Mouse (Mus musculus) kidney, postnatal 0 days (tissue): ENCODE data around the gene Lypd4. TPM values are rescaled to one million over a fixed set of nuclear protein-coding genes. Genes with fewer than 3 reads are reported as not detected.
A peak's percentile ranks its signal among the peaks of the same experiment; 100 is the strongest.

Source experiments
- ATAC-seq: fragments of 200-750 bp; cut with Nextera tagmentation; replicated peaks from 2 replicates; pipeline ENCODE4 v1.8.0; 2017; ENCODE audit warnings: low read depth, moderate number of reproducible peaks, moderate TSS enrichment, moderate library complexity; ENCODE audit not compliant: low FRiP score
- DNase-seq: peaks from one replicate; pipeline ENCODE4 v3.0.0-alpha.2; 2016; ENCODE audit warnings: low spot score
- H3K27ac ChIP-seq: fragments of 300-500 bp; sonication (generic); 2 replicates; pipeline ENCODE4 v1.5.1; 2014; ENCODE audit warnings: mild to moderate bottlenecking
- H3K27me3 ChIP-seq: fragments of 300-500 bp; sonication (generic); 2 replicates; pipeline ENCODE4 v1.6.1; 2014; ENCODE audit warnings: low read length, mixed read lengths; ENCODE audit not compliant: insufficient read depth
- H3K36me3 ChIP-seq: fragments of 300-500 bp; sonication (generic); 2 replicates; pipeline ENCODE4 v1.6.1; 2014; ENCODE audit warnings: low read length, mixed read lengths; ENCODE audit not compliant: insufficient read depth
- H3K4me1 ChIP-seq: fragments of 300-500 bp; sonication (generic); replicated peaks from 2 replicates; pipeline ENCODE4 v1.6.1; 2014; ENCODE audit warnings: antibody characterized with exemption, low read length, mixed read lengths; ENCODE audit not compliant: insufficient read depth
- H3K4me2 ChIP-seq: fragments of 300-500 bp; sonication (generic); 2 replicates; pipeline ENCODE4 v1.6.1; 2014; ENCODE audit warnings: mild to moderate bottlenecking, low read length, moderate library complexity, mixed read lengths
- H3K4me3 ChIP-seq: fragments of 300-500 bp; sonication (generic); replicated peaks from 2 replicates; pipeline ENCODE4 v1.5.1; 2014; ENCODE audit warnings: low read depth, low read length
- H3K9ac ChIP-seq: fragments of 300-500 bp; sonication (generic); 2 replicates; pipeline ENCODE4 v1.6.1; 2014; ENCODE audit warnings: low read depth, low read length
- H3K9me3 ChIP-seq: fragments of 300-500 bp; sonication (generic); replicated peaks from 2 replicates; pipeline ENCODE4 v1.6.1; 2016; ENCODE audit warnings: low read length, inconsistent platforms, mixed read lengths
- CTCF ChIP-seq: IDR thresholded peaks from 2 replicates; pipeline ENCODE4 v1.5.1; 2016; ENCODE audit warnings: antibody characterized with exemption, low read depth, mild to moderate bottlenecking, moderate library complexity
- WGBS: fragments of 180-500 bp; shearing (Covaris S2); extraction: QIAGEN DNeasy Blood & Tissue Kit; methylation state at CpG from one replicate; pipeline ENCODE4 v1.1.7; 2014; 5-methylcytosine and 5-hydroxymethylcytosine counted together
- polyA plus RNA-seq: library from polyadenylated mRNA; unstranded; fragments of >200 nt; fragmentation: Nextera tagmentation; extraction: Ambion mirVana; gene quantifications from 2 replicates; pipeline ENCODE4 v1.2.1, GENCODE M21; 2015

Lypd4 gene
- polyA plus RNA-seq, 1 experiment from 2014 or later: not detected

- Histone ChIP-seq H3K4me1 (no peaks in the 10 kb centered on the region), H3K9ac (no peak overlapping the region), H3K4me3 (no peak overlapping the region), H3K4me2 (no peak overlapping the region), H3K36me3 (no peaks in the 10 kb centered on the region), H3K27ac (no peak overlapping the region), H3K27me3 (no peaks in the 10 kb centered on the region), H3K9me3 (no peaks in the 10 kb centered on the region)
- no peak for TF ChIP-seq CTCF
- ATAC-seq (no peak), DNase-seq (no peak)
- 60% methylated on average over 7 of the region's 7 CpGs for WGBS
Measured at GRCm38 (mm10) chr7:24824452-24824851, 45.3 kb downstream of the Lypd4 start.

GRCm38 (mm10) chr7:24817502-24817901, 52.2 kb downstream of the Lypd4 start:
- DNase-seq: peak; percentile 83
- WGBS: 0% methylated on average over 3 of the region's 3 CpGs
- ATAC-seq: no peak

More at GRCm38 (mm10) chr7:24817502-24817901, 52.2 kb downstream of the Lypd4 start:
- Histone ChIP-seq H3K4me2 (no peak overlapping the region), H3K9me3 (no peaks in the 10 kb centered on the region), H3K36me3 (no peaks in the 10 kb centered on the region), H3K27ac (no peak overlapping the region), H3K4me3 (no peak overlapping the region), H3K4me1 (no peaks in the 10 kb centered on the region), H3K27me3 (no peaks in the 10 kb centered on the region), H3K9ac (no peak overlapping the region)
- peak; percentile 87 for TF ChIP-seq CTCF

Other genes with a start within 250 kb of the Lypd4 start
- 0.68 and 0.88 TPM in 2 replicates for gene Lypd3, start 233.4 kb downstream of the Lypd4 start, polyA plus RNA-seq
- not detected in 2 replicates for gene Tex101, start 193.3 kb downstream of the Lypd4 start, polyA plus RNA-seq
- gene BC049730, start 160.7 kb downstream of the Lypd4 start, polyA plus RNA-seq: not detected in 2 replicates
- not detected in 2 replicates for gene Gm4763, start 143.0 kb downstream of the Lypd4 start, polyA plus RNA-seq
- gene Cd177, start 109.6 kb downstream of the Lypd4 start, polyA plus RNA-seq: 0.05 and 0.36 TPM in 2 replicates
- 0.11 and 0.22 TPM in 2 replicates for gene Ceacam10, start 92.7 kb downstream of the Lypd4 start, polyA plus RNA-seq
- gene Gm9844, start 7.7 kb downstream of the Lypd4 start, polyA plus RNA-seq: 16.5 and 18.6 TPM in 2 replicates
- 0.12 and 0.19 TPM in 2 replicates for gene Dmrtc2, start 116 bp upstream of the Lypd4 start, polyA plus RNA-seq
- gene Rps19, start 14.4 kb upstream of the Lypd4 start, polyA plus RNA-seq: 2,933 and 3,330 TPM in 2 replicates
- 1.7 and 2.7 TPM in 2 replicates for gene Cd79a, start 27.4 kb upstream of the Lypd4 start, polyA plus RNA-seq
- gene Arhgef1, start 33.0 kb upstream of the Lypd4 start, polyA plus RNA-seq: 63.6 and 66.1 TPM in 2 replicates
- not detected in 2 replicates for gene Gm4881, start 74.6 kb upstream of the Lypd4 start, polyA plus RNA-seq
- gene Rabac1, start 102.8 kb upstream of the Lypd4 start, polyA plus RNA-seq: 292 and 315 TPM in 2 replicates
- 0.32 and 0.36 TPM in 2 replicates for gene Atp1a3, start 136.0 kb upstream of the Lypd4 start, polyA plus RNA-seq
- gene Grik5, start 202.4 kb upstream of the Lypd4 start, polyA plus RNA-seq: 3.4 and 3.5 TPM in 2 replicates
- 23.5 and 24.9 TPM in 2 replicates for gene Zfp574, start 202.6 kb upstream of the Lypd4 start, polyA plus RNA-seq